Mouse (Mus musculus): ENCODE measurements around the gene Wnt10b. TPM values are rescaled to one million over a fixed set of nuclear protein-coding genes. Genes with fewer than 3 reads are reported as not detected.

Wnt10b gene
- polyA plus RNA-seq, 1 experiment from 2014 or later: not detected

GRCm38 (mm10) chr15:98733976-98734566, 43.9 kb downstream of the Wnt10b start:
- 62% methylated on average over 5 of the region's 5 CpGs for WGBS
- Histone ChIP-seq H3K27ac (ENCODE audit: low read length) (peak overlapping the region; percentile 52; the same call in 1 of the 2 replicates), H3K4me1 (ENCODE audit: control insufficient read depth, insufficient read depth, low read length) (0 out of 2 replicates have a peak, but pooled peaks cover 2% of the 10 kb centered on the region), H3K9ac (replicated peaks; ENCODE audit: low read depth, low read length) (no peak overlapping the region), H3K4me2 (replicated peaks; ENCODE audit: low read depth, low read length) (no peak overlapping the region), H3K4me3 (ENCODE audit: low read depth, low read length) (no peak overlapping the region), H3K9me3 (ENCODE audit: control insufficient read depth, low read depth, low read length) (no peaks in the 10 kb centered on the region), H3K27me3 (ENCODE audit: control insufficient read depth, insufficient read depth, low read length) (no peaks in the 10 kb centered on the region), H3K36me3 (ENCODE audit: control insufficient read depth, insufficient read depth, low read length) (peaks cover 13% of the 10 kb centered on the region)
- no peak for ATAC-seq (ENCODE audit: insufficient number of reproducible peaks, insufficient read depth, low FRiP score, low read depth)

- H3K4me1 ChIP-seq (ENCODE audit: control insufficient read depth, insufficient read depth, low read length): 0 out of 2 replicates have a peak, but pooled peaks cover 2% of the 10 kb centered on the region
- H3K36me3 ChIP-seq (ENCODE audit: control insufficient read depth, insufficient read depth, low read length): peaks cover 8% of the 10 kb centered on the region
- peak overlapping the region; percentile 52; the same call in 1 of the 2 replicates for H3K27ac ChIP-seq (ENCODE audit: low read length)
- no peaks in the 10 kb centered on the region for H3K9me3 ChIP-seq (ENCODE audit: control insufficient read depth, low read depth, low read length)
- H3K4me2 ChIP-seq (replicated peaks; ENCODE audit: low read depth, low read length): no peak overlapping the region
- no peak for ATAC-seq (ENCODE audit: insufficient number of reproducible peaks, insufficient read depth, low FRiP score, low read depth)
- H3K4me3 ChIP-seq (ENCODE audit: low read depth, low read length): no peak overlapping the region
- H3K27me3 ChIP-seq (ENCODE audit: control insufficient read depth, insufficient read depth, low read length): no peaks in the 10 kb centered on the region
- 0 out of 2 replicates have a peak overlapping the region, but pooled peaks have one; percentile 6 for H3K9ac ChIP-seq (replicated peaks; ENCODE audit: low read depth, low read length)
- WGBS: 64% methylated on average over 6 of the region's 6 CpGs
These were observed 44.6 kb downstream of the Wnt10b start for GRCm38 (mm10) chr15:98733370-98733769.

DNA sequence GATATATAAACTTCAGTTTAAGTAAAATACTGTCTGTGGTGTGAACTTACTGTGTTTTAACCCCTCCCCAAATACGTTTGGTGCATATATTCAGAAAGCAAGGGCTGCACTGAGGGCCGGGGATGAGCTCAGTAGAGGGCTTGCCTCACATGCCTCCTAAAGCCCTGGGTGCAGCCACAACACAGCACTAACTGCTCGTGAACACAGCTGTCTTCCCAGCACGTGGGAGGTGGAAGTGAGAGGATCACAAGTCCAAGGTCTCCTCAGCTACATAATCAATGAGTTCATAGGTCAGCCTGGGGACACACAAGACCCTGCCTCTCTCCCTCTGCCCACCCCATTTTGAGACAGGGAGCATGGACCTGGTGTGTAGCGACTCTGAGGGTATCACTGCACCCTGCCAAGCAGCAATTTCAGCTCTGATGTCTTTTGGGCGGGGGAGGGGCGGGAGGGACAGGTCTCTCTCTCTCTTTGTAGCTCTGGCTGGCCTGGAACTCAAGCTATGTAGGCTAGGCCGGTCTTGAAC, 45.9 kb downstream of the Wnt10b start:
- H3K4me3 ChIP-seq (ENCODE audit: low read depth, low read length): no peak overlapping the region
- H3K4me2 ChIP-seq (replicated peaks; ENCODE audit: low read depth, low read length): no peak overlapping the region
- WGBS: 59% methylated on average over 8 of the region's 8 CpGs

GRCm38 (mm10) chr15:98730790-98731189, 47.2 kb downstream of the Wnt10b start:
- ATAC-seq (ENCODE audit: insufficient number of reproducible peaks, insufficient read depth, low FRiP score, low read depth): no peak
- Histone ChIP-seq H3K4me1 (ENCODE audit: control insufficient read depth, insufficient read depth, low read length) (0 out of 2 replicates have a peak, but pooled peaks cover 7% of the 10 kb centered on the region), H3K9me3 (ENCODE audit: control insufficient read depth, low read depth, low read length) (no peaks in the 10 kb centered on the region), H3K4me2 (replicated peaks; ENCODE audit: low read depth, low read length) (no peak overlapping the region), H3K4me3 (ENCODE audit: low read depth, low read length) (no peak overlapping the region), H3K36me3 (ENCODE audit: control insufficient read depth, insufficient read depth, low read length) (peaks cover 2% of the 10 kb centered on the region), H3K27me3 (ENCODE audit: control insufficient read depth, insufficient read depth, low read length) (no peaks in the 10 kb centered on the region), H3K9ac (replicated peaks; ENCODE audit: low read depth, low read length) (no peak overlapping the region), H3K27ac (ENCODE audit: low read length) (no peak overlapping the region)
- WGBS: 84% methylated on average over 6 of the region's 6 CpGs

More for the DNA sequence above, 45.9 kb downstream of the Wnt10b start:
- no peak for ATAC-seq (ENCODE audit: insufficient number of reproducible peaks, insufficient read depth, low FRiP score, low read depth)
- 0 out of 2 replicates have a peak, but pooled peaks cover 5% of the 10 kb centered on the region for H3K4me1 ChIP-seq (ENCODE audit: control insufficient read depth, insufficient read depth, low read length)
- H3K9me3 ChIP-seq (ENCODE audit: control insufficient read depth, low read depth, low read length): no peaks in the 10 kb centered on the region
- no peaks in the 10 kb centered on the region for H3K27me3 ChIP-seq (ENCODE audit: control insufficient read depth, insufficient read depth, low read length)
- no peak overlapping the region for H3K27ac ChIP-seq (ENCODE audit: low read length)
- no peak overlapping the region for H3K9ac ChIP-seq (replicated peaks; ENCODE audit: low read depth, low read length)
- peaks cover 8% of the 10 kb centered on the region for H3K36me3 ChIP-seq (ENCODE audit: control insufficient read depth, insufficient read depth, low read length)

- H3K27ac ChIP-seq (ENCODE audit: low read length): no peak overlapping the region
- H3K4me1 ChIP-seq (ENCODE audit: control insufficient read depth, insufficient read depth, low read length): 0 out of 2 replicates have a peak, but pooled peaks cover 7% of the 10 kb centered on the region
- ATAC-seq (ENCODE audit: insufficient number of reproducible peaks, insufficient read depth, low FRiP score, low read depth): no peak
- H3K36me3 ChIP-seq (ENCODE audit: control insufficient read depth, insufficient read depth, low read length): no peaks in the 10 kb centered on the region; the same call in 1 of the 2 replicates
- no peak overlapping the region for H3K4me2 ChIP-seq (replicated peaks; ENCODE audit: low read depth, low read length)
- WGBS: 75% methylated on average over 7 of the region's 7 CpGs
- no peaks in the 10 kb centered on the region for H3K9me3 ChIP-seq (ENCODE audit: control insufficient read depth, low read depth, low read length)
- no peaks in the 10 kb centered on the region for H3K27me3 ChIP-seq (ENCODE audit: control insufficient read depth, insufficient read depth, low read length)
- H3K9ac ChIP-seq (replicated peaks; ENCODE audit: low read depth, low read length): no peak overlapping the region
- H3K4me3 ChIP-seq (ENCODE audit: low read depth, low read length): no peak overlapping the region
These were observed 48.0 kb downstream of the Wnt10b start for GRCm38 (mm10) chr15:98729791-98730545.

- Histone ChIP-seq H3K4me2 (replicated peaks; ENCODE audit: low read depth, low read length) (peak overlapping the region; percentile 98), H3K9me3 (ENCODE audit: control insufficient read depth, low read depth, low read length) (no peaks in the 10 kb centered on the region), H3K4me3 (ENCODE audit: low read depth, low read length) (peak overlapping the region; percentile 59; the same call in 1 of the 2 replicates), H3K27ac (ENCODE audit: low read length) (no peak overlapping the region), H3K9ac (replicated peaks; ENCODE audit: low read depth, low read length) (peak overlapping the region; percentile 57; the same call in 1 of the 2 replicates), H3K27me3 (ENCODE audit: control insufficient read depth, insufficient read depth, low read length) (no peaks in the 10 kb centered on the region), H3K36me3 (ENCODE audit: control insufficient read depth, insufficient read depth, low read length) (no peaks in the 10 kb centered on the region), H3K4me1 (ENCODE audit: control insufficient read depth, insufficient read depth, low read length) (0 out of 2 replicates have a peak, but pooled peaks cover 9% of the 10 kb centered on the region)
- 23% methylated on average over 9 of the region's 9 CpGs for WGBS
- no peak for ATAC-seq (ENCODE audit: insufficient number of reproducible peaks, insufficient read depth, low FRiP score, low read depth)
These were observed 49.6 kb downstream of the Wnt10b start for GRCm38 (mm10) chr15:98728366-98728765.

- peak; percentile 84 for ATAC-seq (ENCODE audit: insufficient number of reproducible peaks, insufficient read depth, low FRiP score, low read depth)
These were observed 50.3 kb downstream of the Wnt10b start, which contains the start of gene Fkbp11 for GRCm38 (mm10) chr15:98727443-98728321. Gene Fkbp11 (minus strand): TSS chr15:98728198.

More at GRCm38 (mm10) chr15:98727443-98728321, 50.3 kb downstream of the Wnt10b start, which contains the start of gene Fkbp11:
- Histone ChIP-seq H3K9me3 (ENCODE audit: control insufficient read depth, low read depth, low read length) (no peaks in the 10 kb centered on the region), H3K4me1 (ENCODE audit: control insufficient read depth, insufficient read depth, low read length) (0 out of 2 replicates have a peak, but pooled peaks cover 12% of the 10 kb centered on the region), H3K27me3 (ENCODE audit: control insufficient read depth, insufficient read depth, low read length) (no peaks in the 10 kb centered on the region), H3K4me3 (ENCODE audit: low read depth, low read length) (peak within 1 kb of the TSS; percentile 59), H3K9ac (replicated peaks; ENCODE audit: low read depth, low read length) (peak within 1 kb of the TSS; percentile 57), H3K4me2 (replicated peaks; ENCODE audit: low read depth, low read length) (peak within 1 kb of the TSS; percentile 98), H3K27ac (ENCODE audit: low read length) (no peak within 1 kb of the TSS), H3K36me3 (ENCODE audit: control insufficient read depth, insufficient read depth, low read length) (no peaks in the 10 kb centered on the region)
- under 1% methylated on average over 39 of the region's 39 CpGs for WGBS

All from stomach, embryonic 14.5 days (tissue).